Mouse (Mus musculus): ENCODE measurements at regions not wholly inside any gene's neighbourhood (a gene's known extent, or its start where the extent isn't known, plus 50 kb on each side); places are given as distances from the start of the nearest gene placed in this dataset.
"Not testable (repeated sequence)": the region's sequence is repeated elsewhere in the genome, so short reads cannot be mapped to it uniquely, and the experiment has no call there.

- H3K27me3 ChIP-seq (replicated peaks): no peaks in the 10 kb centered on the region
- no peak overlapping the region for H3K9ac ChIP-seq
- no peak overlapping the region; the same call in 1 of the 2 replicates for H3K27ac ChIP-seq
- H3K4me3 ChIP-seq: no peak overlapping the region
- H3K4me1 ChIP-seq: peaks cover 19% of the 10 kb centered on the region
- 28% methylated on average over 9 of the region's 9 CpGs for WGBS
- no peak overlapping the region for H3K4me2 ChIP-seq
- H3K36me3 ChIP-seq (replicated peaks): no peaks in the 10 kb centered on the region
- ATAC-seq (replicated peaks): no peak
- no peaks in the 10 kb centered on the region for H3K9me3 ChIP-seq
These were observed 117.4 kb downstream of the Pmp22 start for GRCm38 (mm10) chr11:63246052-63246661.

GRCm38 (mm10) chr11:63252012-63252856 lies 123.5 kb downstream of the Pmp22 start:
- H3K27me3 ChIP-seq (replicated peaks): no peaks in the 10 kb centered on the region
- H3K27ac ChIP-seq: no peak overlapping the region
- H3K4me3 ChIP-seq: no peak overlapping the region
- H3K9me3 ChIP-seq: no peaks in the 10 kb centered on the region
- no peaks in the 10 kb centered on the region for H3K36me3 ChIP-seq (replicated peaks)
- ATAC-seq (replicated peaks): no peak
- 79% methylated on average over 8 of the region's 8 CpGs for WGBS
- peaks cover 12% of the 10 kb centered on the region for H3K4me1 ChIP-seq
- H3K4me2 ChIP-seq: no peak overlapping the region
- no peak overlapping the region for H3K9ac ChIP-seq

DNA sequence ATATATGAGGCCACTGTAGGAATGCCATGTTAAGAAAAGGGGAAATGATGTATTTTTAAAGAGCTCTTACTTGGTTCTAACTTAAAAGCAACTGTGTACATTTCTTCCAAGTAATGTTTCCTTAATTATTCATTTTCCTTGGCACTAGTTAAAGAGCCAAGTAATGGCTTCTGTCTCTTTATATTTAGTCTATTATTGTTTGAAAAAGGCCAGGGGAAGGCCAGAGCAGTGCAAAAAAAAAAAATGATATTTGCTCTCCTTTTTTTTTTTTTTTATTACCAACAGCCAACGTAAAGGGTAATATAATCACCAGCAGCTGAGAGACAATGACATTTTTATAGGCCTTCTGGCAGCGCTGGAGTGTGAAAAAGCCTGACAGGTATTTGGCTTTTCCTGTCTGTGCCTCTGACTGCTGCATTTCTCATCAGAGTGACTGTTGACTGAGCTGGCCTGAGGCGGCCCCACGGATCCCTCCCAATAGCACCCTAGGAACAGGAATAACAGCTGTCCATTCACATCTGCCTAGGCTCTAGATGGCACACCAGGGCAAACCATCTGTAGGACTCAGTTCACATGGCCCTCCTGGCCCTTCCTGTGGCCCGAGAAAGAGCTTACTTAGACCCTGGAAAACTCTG lies 124.3 kb downstream of the Pmp22 start:
- 50% methylated on average over 5 of the region's 5 CpGs for WGBS
- no peaks in the 10 kb centered on the region for H3K36me3 ChIP-seq (replicated peaks)
- peaks cover 12% of the 10 kb centered on the region for H3K4me1 ChIP-seq
- no peak overlapping the region for H3K4me3 ChIP-seq
- H3K27me3 ChIP-seq (replicated peaks): no peaks in the 10 kb centered on the region
- H3K4me2 ChIP-seq: no peak overlapping the region
- H3K9ac ChIP-seq: no peak overlapping the region
- ATAC-seq (replicated peaks): no peak
- no peaks in the 10 kb centered on the region for H3K9me3 ChIP-seq
- H3K27ac ChIP-seq: peak overlapping the region; percentile 38; the same call in 1 of the 2 replicates

DNA sequence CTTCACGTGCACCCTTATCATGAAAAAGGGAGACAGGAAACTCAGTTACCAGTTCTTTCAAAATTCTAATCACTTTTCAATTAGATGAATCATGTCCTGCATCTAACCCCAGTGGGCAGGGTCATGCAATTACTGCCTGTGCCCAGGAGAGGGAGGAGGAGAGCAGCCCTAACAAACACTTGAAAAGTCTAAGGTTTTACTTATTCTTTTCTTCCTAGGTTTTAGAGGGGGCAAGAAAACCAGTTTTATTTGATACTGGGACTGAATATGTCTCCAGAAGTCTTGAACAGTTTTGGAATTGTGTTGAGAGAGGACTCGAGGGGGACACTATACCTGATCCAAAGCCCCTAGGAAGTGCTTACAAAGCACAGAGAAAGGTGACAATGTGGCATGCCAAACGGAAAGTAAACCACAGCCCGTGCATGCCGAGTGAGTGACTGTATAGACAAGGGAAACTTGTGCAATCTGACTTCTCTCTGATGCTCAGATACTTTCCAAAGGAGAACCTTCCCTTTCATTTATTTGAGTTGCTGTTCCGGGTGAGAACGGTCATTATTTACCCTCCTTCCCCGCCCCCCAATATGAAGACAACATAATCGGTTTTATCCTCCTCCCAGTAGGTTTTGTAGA lies 135.8 kb downstream of the Pmp22 start:
- Histone ChIP-seq H3K9me3 (no peaks in the 10 kb centered on the region), H3K4me3 (no peak overlapping the region), H3K27ac (no peak overlapping the region), H3K4me1 (peaks cover 8% of the 10 kb centered on the region; the same call in 1 of the 2 replicates), H3K4me2 (no peak overlapping the region), H3K27me3 (replicated peaks) (no peaks in the 10 kb centered on the region; the same call in 1 of the 2 replicates), H3K36me3 (replicated peaks) (no peaks in the 10 kb centered on the region), H3K9ac (no peak overlapping the region)
- ATAC-seq (replicated peaks): no peak
- 47% methylated on average over 9 of the region's 9 CpGs for WGBS

GRCm38 (mm10) chr11:63266290-63266689 lies 137.5 kb downstream of the Pmp22 start:
- WGBS: 100% methylated on average over 2 of the region's 2 CpGs
- not testable (repeated sequence) for H3K27me3 ChIP-seq (replicated peaks); ATAC-seq (replicated peaks); H3K27ac ChIP-seq; H3K9me3 ChIP-seq; H3K9ac ChIP-seq; H3K4me3 ChIP-seq; H3K36me3 ChIP-seq (replicated peaks); H3K4me2 ChIP-seq
- peaks cover 11% of the 10 kb centered on the region for H3K4me1 ChIP-seq

- Histone ChIP-seq H3K4me2 (no peak overlapping the region), H3K27me3 (replicated peaks) (peaks cover 8% of the 10 kb centered on the region; the same call in 1 of the 2 replicates), H3K27ac (no peak overlapping the region), H3K9ac (no peak overlapping the region), H3K4me3 (no peak overlapping the region), H3K4me1 (no peaks in the 10 kb centered on the region), H3K9me3 (no peaks in the 10 kb centered on the region), H3K36me3 (replicated peaks) (no peaks in the 10 kb centered on the region)
- 90% methylated on average over 5 of the region's 5 CpGs for WGBS
- ATAC-seq (replicated peaks): no peak
These were observed 147.9 kb downstream of the Pmp22 start for GRCm38 (mm10) chr11:63276641-63277040.

- H3K9me3 ChIP-seq: no peaks in the 10 kb centered on the region
- H3K9ac ChIP-seq: no peak overlapping the region
- no peak for ATAC-seq (replicated peaks)
- no peak overlapping the region for H3K27ac ChIP-seq
- H3K27me3 ChIP-seq (replicated peaks): no peaks in the 10 kb centered on the region
- no peaks in the 10 kb centered on the region for H3K4me1 ChIP-seq
- no peak overlapping the region for H3K4me2 ChIP-seq
- no peaks in the 10 kb centered on the region for H3K36me3 ChIP-seq (replicated peaks)
- 94% methylated on average over 5 of the region's 5 CpGs for WGBS
- no peak overlapping the region for H3K4me3 ChIP-seq
These were observed 153.1 kb downstream of the Pmp22 start for GRCm38 (mm10) chr11:63281839-63282238.

DNA sequence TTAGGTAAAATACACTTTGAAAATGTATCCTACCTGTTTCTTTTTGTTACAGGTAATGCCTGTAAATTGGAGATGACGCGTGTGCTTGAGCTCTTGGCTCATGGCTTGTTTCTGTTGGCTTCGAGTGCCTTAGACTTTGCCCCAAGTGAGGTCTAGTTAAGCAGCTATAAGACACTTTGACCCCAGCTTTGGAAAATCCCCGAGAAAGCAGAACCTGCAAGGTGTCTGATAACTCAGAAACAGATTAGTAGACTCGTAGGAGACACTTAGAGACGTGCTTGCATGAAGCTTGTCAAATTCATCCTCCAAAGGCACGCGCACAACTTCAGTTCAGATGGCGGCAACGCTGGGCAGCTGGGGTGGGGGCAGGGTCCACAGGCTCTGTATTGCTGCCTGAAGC lies 153.8 kb downstream of the Pmp22 start:
- no peak for ATAC-seq (replicated peaks)
- Histone ChIP-seq H3K9ac (no peak overlapping the region), H3K36me3 (replicated peaks) (no peaks in the 10 kb centered on the region), H3K4me3 (no peak overlapping the region), H3K9me3 (no peaks in the 10 kb centered on the region), H3K4me1 (no peaks in the 10 kb centered on the region), H3K4me2 (no peak overlapping the region), H3K27me3 (replicated peaks) (no peaks in the 10 kb centered on the region), H3K27ac (no peak overlapping the region)
- 86% methylated on average over 10 of the region's 10 CpGs for WGBS

DNA sequence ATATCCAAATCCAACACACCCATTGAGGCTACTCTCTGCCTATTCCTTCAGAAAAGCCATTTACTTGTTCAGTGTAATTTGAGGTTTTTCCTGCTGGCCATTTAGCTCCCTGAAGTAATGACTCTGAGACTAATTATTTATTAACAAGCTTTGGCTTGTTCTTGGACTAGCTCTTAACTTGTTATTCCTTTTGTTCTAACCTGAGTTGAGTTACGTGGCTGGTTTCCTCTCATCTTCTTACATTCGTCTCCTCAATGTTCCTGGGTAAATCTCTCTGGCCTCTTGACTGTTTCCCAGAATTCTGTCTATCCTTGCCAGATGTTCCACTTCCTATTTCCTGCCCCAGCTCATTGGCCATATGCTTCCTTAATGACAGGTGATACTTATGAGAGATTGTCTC lies 157.2 kb downstream of the Pmp22 start:
- Histone ChIP-seq H3K27me3 (replicated peaks) (no peaks in the 10 kb centered on the region), H3K9ac (no peak overlapping the region), H3K4me3 (no peak overlapping the region), H3K4me1 (no peaks in the 10 kb centered on the region), H3K27ac (no peak overlapping the region), H3K36me3 (replicated peaks) (no peaks in the 10 kb centered on the region), H3K4me2 (no peak overlapping the region), H3K9me3 (no peaks in the 10 kb centered on the region)
- no peak for ATAC-seq (replicated peaks)
- 88% methylated on average over 2 of the region's 2 CpGs for WGBS

DNA sequence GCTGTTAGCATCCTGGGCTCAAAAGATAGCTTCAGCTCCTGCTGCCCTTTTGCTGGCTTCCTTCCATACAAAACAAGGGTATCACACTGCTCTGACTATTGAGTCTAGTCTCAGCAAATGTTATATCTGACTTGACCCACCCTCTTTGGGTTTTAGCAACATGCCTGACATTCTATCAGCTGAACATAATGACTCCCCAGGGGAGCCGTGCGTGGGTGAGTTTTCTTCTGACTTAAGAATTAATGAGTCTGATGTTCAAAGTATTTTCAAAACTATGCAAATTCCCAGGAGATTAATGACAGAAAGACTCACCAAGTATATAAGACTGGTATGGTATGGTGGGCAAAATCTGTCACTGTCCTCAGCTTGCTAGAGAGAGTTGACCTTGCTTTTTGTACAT lies 159.0 kb downstream of the Pmp22 start:
- Histone ChIP-seq H3K4me1 (no peaks in the 10 kb centered on the region), H3K9me3 (no peaks in the 10 kb centered on the region), H3K27me3 (replicated peaks) (no peaks in the 10 kb centered on the region), H3K27ac (no peak overlapping the region), H3K9ac (no peak overlapping the region), H3K36me3 (replicated peaks) (no peaks in the 10 kb centered on the region), H3K4me3 (no peak overlapping the region), H3K4me2 (no peak overlapping the region)
- ATAC-seq (replicated peaks): no peak
- WGBS: 45% methylated on average over 2 of the region's 2 CpGs

DNA sequence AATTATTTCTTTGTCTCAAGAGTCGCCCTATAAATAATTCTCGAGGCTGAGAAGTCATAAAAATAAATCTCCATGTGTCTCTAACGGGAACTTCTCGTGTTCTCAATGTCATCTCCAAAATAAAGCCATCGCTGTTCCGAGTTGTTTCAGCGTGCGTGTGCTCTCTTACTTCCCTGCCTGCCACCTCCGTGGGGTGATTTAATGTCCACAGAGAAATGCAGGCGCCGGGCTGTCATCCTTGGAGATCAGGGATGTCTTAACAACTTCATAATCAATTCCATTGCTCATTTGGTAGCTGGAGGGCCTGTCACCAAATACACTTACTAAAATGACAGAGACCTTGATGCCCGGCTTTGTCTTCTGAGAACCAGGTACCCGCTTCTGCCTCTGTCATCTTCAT lies 161.8 kb downstream of the Pmp22 start:
- Histone ChIP-seq H3K9me3 (no peaks in the 10 kb centered on the region), H3K4me3 (no peak overlapping the region), H3K4me2 (no peak overlapping the region), H3K27me3 (replicated peaks) (no peaks in the 10 kb centered on the region), H3K4me1 (no peaks in the 10 kb centered on the region), H3K9ac (no peak overlapping the region), H3K27ac (no peak overlapping the region), H3K36me3 (replicated peaks) (no peaks in the 10 kb centered on the region)
- no peak for ATAC-seq (replicated peaks)
- 75% methylated on average over 13 of the region's 13 CpGs for WGBS

DNA sequence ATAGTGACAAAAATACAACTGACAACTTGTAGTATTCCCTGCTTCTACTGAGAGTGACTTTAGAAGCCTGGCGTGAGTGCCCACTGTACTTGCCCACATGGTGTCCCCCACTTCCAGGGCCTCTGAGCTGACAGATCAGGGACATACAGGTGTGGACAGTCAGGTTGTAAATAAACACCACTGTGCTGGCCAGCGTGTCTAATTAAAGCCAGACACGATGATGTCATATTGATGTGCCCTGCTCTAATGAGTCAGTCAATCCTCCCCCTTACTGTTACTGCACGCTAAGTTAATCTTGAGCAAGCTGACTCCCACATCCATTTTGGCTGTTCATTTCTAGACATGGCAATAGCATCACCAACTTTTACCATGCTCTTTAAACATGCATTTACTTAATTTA lies 164.7 kb downstream of the Pmp22 start:
- no peaks in the 10 kb centered on the region for H3K36me3 ChIP-seq (replicated peaks)
- no peaks in the 10 kb centered on the region for H3K4me1 ChIP-seq
- no peaks in the 10 kb centered on the region for H3K9me3 ChIP-seq
- no peak for ATAC-seq (replicated peaks)
- no peak overlapping the region for H3K4me2 ChIP-seq
- no peaks in the 10 kb centered on the region; the same call in 1 of the 2 replicates for H3K27me3 ChIP-seq (replicated peaks)
- no peak overlapping the region for H3K4me3 ChIP-seq
- no peak overlapping the region for H3K9ac ChIP-seq
- no peak overlapping the region for H3K27ac ChIP-seq
- WGBS: 92% methylated on average over 4 of the region's 4 CpGs
